In the genomic region with DNA sequence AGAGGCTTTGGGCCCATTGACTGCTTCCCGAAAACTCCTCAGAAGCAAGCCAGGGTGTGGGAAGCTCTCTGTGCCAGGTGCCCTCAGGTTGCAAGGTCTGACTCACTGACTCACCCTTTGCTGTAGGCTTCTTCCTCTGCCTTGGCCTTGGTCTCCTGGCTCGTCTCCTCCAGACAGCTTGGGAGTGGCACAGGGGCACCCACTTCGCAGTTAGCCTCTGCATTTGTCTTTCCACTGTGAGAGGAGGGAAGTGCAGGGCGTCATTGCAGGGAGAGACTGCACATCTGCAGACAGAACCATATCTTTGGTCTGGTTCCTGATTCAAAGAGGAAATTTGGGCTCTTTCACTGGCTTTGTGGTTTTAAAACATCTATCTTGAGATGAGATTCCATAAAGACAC, we compare ENCODE assay signal across 21 mouse cellular contexts. TPM values are rescaled to one million over a fixed set of nuclear protein-coding genes. Genes with fewer than 3 reads are reported as not detected.
A peak's percentile ranks its signal among the peaks of the same experiment; 100 is the strongest.
DNase-seq lines count a peak whose midpoint lies in the region; ATAC-seq and TF ChIP-seq lines count a peak whose summit lies in the region.
"Had no signal": no experiment of that assay in that cellular context is flagged by ENCODE, and none has a peak within 500 bp of the region (broad histone marks: within the 10 kb centered on the region; RNA-seq: fewer than 3 reads in every experiment).

No protein-coding gene starts in this region.

- H3K36me3 ChIP-seq in heart, embryonic 13.5 days, result peaks cover 24% of the 10 kb centered on the region
- H3K36me3 ChIP-seq in lung, embryonic 15.5 days, result peaks cover 6% of the 10 kb centered on the region; the same call in 1 of the 2 replicates
- no peaks in the 10 kb centered on the region; the same call in 1 of the 2 replicates for H3K36me3 ChIP-seq in liver, embryonic 13.5 days
- H3K36me3 ChIP-seq in small intestine, adult 2 months (ENCODE audit: control insufficient read depth, insufficient read depth, low read length), result no peaks in the 10 kb centered on the region
- H3K36me3 ChIP-seq: embryonic facial prominence, embryonic 12.5 days; forebrain, embryonic 15.5 days; hindbrain, embryonic 12.5 days; midbrain, embryonic 12.5 days had no signal

- H3K27ac ChIP-seq in heart, embryonic 13.5 days (replicated peaks), result peak overlapping the region; percentile 63
- H3K27ac ChIP-seq in lung, embryonic 15.5 days, result peak overlapping the region; percentile 78
- peak overlapping the region; percentile 6; the same call in 1 of the 2 replicates for H3K27ac ChIP-seq in liver, embryonic 13.5 days
- peak overlapping the region; percentile 45 for H3K27ac ChIP-seq in small intestine, adult 2 months (ENCODE audit: insufficient read depth, low read depth, low read length)
- H3K27ac ChIP-seq: embryonic facial prominence, embryonic 12.5 days; forebrain, embryonic 15.5 days; heart, adult 2 months; hindbrain, embryonic 12.5 days; midbrain, embryonic 12.5 days had no signal

- no peak for TF ChIP-seq POLR2A in small intestine, adult 2 months (IDR thresholded peaks at IDR 0.05; ENCODE audit: low read depth, low read length)

- H3K27me3 ChIP-seq in heart, embryonic 13.5 days (replicated peaks), result no peaks in the 10 kb centered on the region
- no peaks in the 10 kb centered on the region for H3K27me3 ChIP-seq in lung, embryonic 15.5 days
- no peaks in the 10 kb centered on the region for H3K27me3 ChIP-seq in liver, embryonic 13.5 days
- no peaks in the 10 kb centered on the region for H3K27me3 ChIP-seq in small intestine, adult 2 months (ENCODE audit: control insufficient read depth, insufficient read depth, low read length)
- H3K27me3 ChIP-seq: embryonic facial prominence, embryonic 12.5 days; forebrain, embryonic 15.5 days; hindbrain, embryonic 12.5 days; midbrain, embryonic 12.5 days had no signal

- no peak overlapping the region for H3K4me2 ChIP-seq in heart, embryonic 13.5 days
- H3K4me2 ChIP-seq in lung, embryonic 15.5 days, result no peak overlapping the region
- H3K4me2 ChIP-seq in liver, embryonic 13.5 days, result no peak overlapping the region
- H3K4me2 ChIP-seq: embryonic facial prominence, embryonic 12.5 days; forebrain, embryonic 15.5 days; hindbrain, embryonic 12.5 days; midbrain, embryonic 12.5 days had no signal

- no peaks in the 10 kb centered on the region for H3K9me3 ChIP-seq in heart, embryonic 13.5 days
- H3K9me3 ChIP-seq in lung, embryonic 15.5 days, result no peaks in the 10 kb centered on the region
- H3K9me3 ChIP-seq in liver, embryonic 13.5 days (replicated peaks), result no peaks in the 10 kb centered on the region
- H3K9me3 ChIP-seq: embryonic facial prominence, embryonic 12.5 days; forebrain, embryonic 15.5 days; hindbrain, embryonic 12.5 days; midbrain, embryonic 12.5 days had no signal

- ATAC-seq in heart, embryonic 13.5 days (ENCODE audit: extremely low read depth, insufficient number of reproducible peaks, low FRiP score, low TSS enrichment), result no peak
- ATAC-seq in lung, embryonic 15.5 days (ENCODE audit: borderline replicate concordance, extremely low read depth, low FRiP score, low TSS enrichment), result no peak
- ATAC-seq in liver, embryonic 13.5 days (ENCODE audit: low read depth), result no peak
- ATAC-seq: forebrain, embryonic 15.5 days had no signal

- DNase-seq in heart, adult 8-10 months (ENCODE audit: low spot score), result no peak
- no peak for DNase-seq in lung, postnatal 14 days
- DNase-seq in liver, embryonic 13.5 days, result no peak
- DNase-seq in cerebellum, postnatal 14 days, result no peak
- DNase-seq in embryo, embryonic 10 days (ENCODE audit: low spot score), result no peak
- DNase-seq: adrenal gland, adult 8-10 months; B cell, adult 2 months; cerebellum, adult 11-12 months; cerebellum, postnatal 36 days; heart, adult 2 months; kidney, postnatal 25 days; lung, adult 18-20 months; right cerebral cortex, postnatal 14 days; thymus, postnatal 36 days had no signal

- peaks cover 34% of the 10 kb centered on the region for H3K4me1 ChIP-seq in heart, embryonic 13.5 days
- H3K4me1 ChIP-seq in lung, embryonic 15.5 days, result no peaks in the 10 kb centered on the region
- peaks cover 53% of the 10 kb centered on the region for H3K4me1 ChIP-seq in liver, embryonic 13.5 days (replicated peaks)
- H3K4me1 ChIP-seq in small intestine, adult 2 months (ENCODE audit: control insufficient read depth, insufficient read depth, insufficient read length, low read length), result peaks cover 20% of the 10 kb centered on the region; the same call in 1 of the 2 replicates
- H3K4me1 ChIP-seq: embryonic facial prominence, embryonic 12.5 days; forebrain, embryonic 15.5 days; hindbrain, embryonic 12.5 days; midbrain, embryonic 12.5 days had no signal

- TF ChIP-seq CTCF in small intestine, adult 2 months (IDR thresholded peaks at IDR 0.05; ENCODE audit: extremely low read depth, insufficient read length, insufficient replicate concordance, low read depth, low read length), result no peak

- no peak overlapping the region for H3K4me3 ChIP-seq in heart, embryonic 13.5 days
- H3K4me3 ChIP-seq in lung, embryonic 15.5 days, result no peak overlapping the region
- no peak overlapping the region for H3K4me3 ChIP-seq in liver, embryonic 13.5 days (replicated peaks)
- H3K4me3 ChIP-seq in small intestine, adult 2 months (ENCODE audit: low read depth, low read length), result no peak overlapping the region
- H3K4me3 ChIP-seq: embryonic facial prominence, embryonic 12.5 days; forebrain, embryonic 15.5 days; heart, adult 2 months; hindbrain, embryonic 12.5 days; midbrain, embryonic 12.5 days had no signal

- no peak overlapping the region for H3K9ac ChIP-seq in heart, embryonic 13.5 days
- no peak overlapping the region for H3K9ac ChIP-seq in lung, embryonic 15.5 days
- H3K9ac ChIP-seq in liver, embryonic 13.5 days, result no peak overlapping the region
- H3K9ac ChIP-seq: embryonic facial prominence, embryonic 12.5 days; forebrain, embryonic 15.5 days; hindbrain, embryonic 12.5 days; midbrain, embryonic 12.5 days had no signal

- WGBS in heart, embryonic 13.5 days, result 75% methylated on average over 4 of the region's 4 CpGs
- 82% methylated on average over 4 of the region's 4 CpGs for WGBS in lung, embryonic 15.5 days
- 52% methylated on average over 4 of the region's 4 CpGs for WGBS in liver, embryonic 13.5 days (ENCODE audit: insufficient replicate concordance)
- 48% methylated on average over 4 of the region's 4 CpGs for WGBS in small intestine, adult 2 months

RNA-seq across cellular contexts. Expression of gene Lyve1, which starts 15.0 kb away (rescaled TPM):
- polyA plus RNA-seq in heart, embryonic 13.5 days (2015; fragmentation: Nextera tagmentation; extraction: Ambion mirVana), result 6.2 TPM in 2 replicates
- 10 to 100 TPM; 10.4 to 16.8 (median 13.0) TPM for total RNA-seq in heart, adult 8-10 months (2022)
- polyA plus RNA-seq in lung, embryonic 15.5 days (2015; fragmentation: Nextera tagmentation; extraction: Ambion mirVana), result 48.2 and 55.6 TPM in 2 replicates
- polyA plus RNA-seq in liver, embryonic 13.5 days (2015; fragmentation: Nextera tagmentation; extraction: Ambion mirVana), result 25.4 and 33.7 TPM in 2 replicates
- polyA plus RNA-seq in small intestine, adult 2 months (2012; rRNA removed), result 3.4 and 8.9 TPM in 2 replicates

RNA-seq across cellular contexts. Expression of gene Rnf141, which starts 33.8 kb away (rescaled TPM):
- 27.6 and 29.2 TPM in 2 replicates for polyA plus RNA-seq in heart, embryonic 13.5 days (2015; fragmentation: Nextera tagmentation; extraction: Ambion mirVana)
- 10 to 100 TPM; 36.4 to 44.5 (median 39.8) TPM for total RNA-seq in heart, adult 8-10 months (2022)
- polyA plus RNA-seq in lung, embryonic 15.5 days (2015; fragmentation: Nextera tagmentation; extraction: Ambion mirVana), result 34.1 and 38.8 TPM in 2 replicates
- polyA plus RNA-seq in liver, embryonic 13.5 days (2015; fragmentation: Nextera tagmentation; extraction: Ambion mirVana), result 24.0 and 30.3 TPM in 2 replicates
- 7.6 and 21.2 TPM in 2 replicates for polyA plus RNA-seq in small intestine, adult 2 months (2012; rRNA removed)

Comparison
In these comparisons a context has a peak if more than half of its experiments do, and no peak if none do; other contexts are left out.
1. H3K27ac ChIP-seq: peak in every context shown above with its lines; median percentile 78 in lung, embryonic 15.5 days; 63 in heart, embryonic 13.5 days; 45 in small intestine, adult 2 months; 6 in liver, embryonic 13.5 days.